Mouse (Mus musculus) CH12.LX (cell line): ENCODE results near the gene Il31ra. TPM values are rescaled to one million over a fixed set of nuclear protein-coding genes. Genes with fewer than 3 reads are reported as not detected.

Experiments used
- DNase-seq: peaks from one replicate; pipeline ENCODE4 v3.0.0-alpha.2; 2013; ENCODE audit errors: extremely low read depth
- H3K27ac ChIP-seq: 2 replicates; pipeline ENCODE4 v1.5.1; 2012; ENCODE audit warnings: low read depth, mild to moderate bottlenecking, control low read depth, moderate library complexity; ENCODE audit not compliant: insufficient read depth
- H3K27me3 ChIP-seq: replicated peaks from 2 replicates; pipeline ENCODE3; 2012; ENCODE audit warnings: inconsistent platforms
- H3K36me3 ChIP-seq, 2 experiments: replicated peaks in 1 of 2; 2 replicates each; pipeline versions ENCODE3 to v1.6.1; 2012; ENCODE audit warnings: inconsistent platforms in 1 of 2, low read length in 1 of 2, mild to moderate bottlenecking in 1 of 2, mixed read lengths in 1 of 2, moderate library complexity in 1 of 2; ENCODE audit not compliant: control insufficient read depth in 1 of 2, insufficient read depth in 1 of 2
- H3K4me1 ChIP-seq, 2 experiments: 2 replicates each; pipeline ENCODE4 v1.6.1; 2012; ENCODE audit warnings: inconsistent platforms in 1 of 2, moderate library complexity in 1 of 2; ENCODE audit not compliant: insufficient read depth in 2 of 2, control insufficient read depth in 1 of 2
- H3K4me2 ChIP-seq: 2 replicates; pipeline ENCODE4 v1.6.1; 2012; ENCODE audit warnings: low read depth, mild to moderate bottlenecking, control low read depth; ENCODE audit not compliant: poor library complexity, insufficient read depth, severe bottlenecking
- H3K4me3 ChIP-seq, 3 experiments: fragments of 150-350 bp in 1 of 3; sonication (generic) in 1 of 3; replicated peaks in 1 of 3; 2 replicates each; pipeline versions ENCODE3 to v1.5.1; 2011 to 2012; ENCODE audit warnings: low read depth in 2 of 3, low read length in 2 of 3, mild to moderate bottlenecking in 2 of 3, moderate library complexity in 2 of 3, control low read depth in 1 of 3, improper control_type of control experiment in 1 of 3, inconsistent platforms in 1 of 3, mixed read lengths in 1 of 3; ENCODE audit not compliant: poor library complexity in 1 of 3
- H3K79me2 ChIP-seq: replicated peaks from 2 replicates; pipeline ENCODE4 v1.6.1; 2012; ENCODE audit warnings: mild to moderate bottlenecking, moderate library complexity; ENCODE audit not compliant: control insufficient read depth, poor library complexity, insufficient read depth, severe bottlenecking; ENCODE audit errors: extremely low read depth
- H3K9ac ChIP-seq: 2 replicates; pipeline ENCODE4 v1.6.1; 2012; ENCODE audit warnings: low read depth, mild to moderate bottlenecking, control low read depth, moderate library complexity; ENCODE audit not compliant: insufficient read depth
- H3K9me3 ChIP-seq: replicated peaks from 2 replicates; pipeline ENCODE3; 2012; ENCODE audit warnings: low read length, inconsistent platforms, mixed read lengths
- CHD1 ChIP-seq: IDR thresholded peaks from 2 replicates; pipeline ENCODE4 v1.6.1; 2012; ENCODE audit warnings: low read depth, low read length, improper control_type of control experiment, inconsistent platforms
- ELF1 ChIP-seq: IDR thresholded peaks from 2 replicates; pipeline ENCODE4 v1.6.1; 2014; ENCODE audit warnings: low read depth, mild to moderate bottlenecking, inconsistent platforms, low read length, improper control_type of control experiment
- IRF4 ChIP-seq: IDR thresholded peaks from 2 replicates; pipeline ENCODE4 v1.6.1; 2014; ENCODE audit warnings: low read depth, mild to moderate bottlenecking, inconsistent platforms, low read length, improper control_type of control experiment
- JUN ChIP-seq: IDR thresholded peaks from 2 replicates; pipeline ENCODE4 v1.6.1; 2011; ENCODE audit warnings: low read depth, mild to moderate bottlenecking, low read length, improper control_type of control experiment, moderate library complexity; ENCODE audit not compliant: insufficient read depth
- MAX ChIP-seq: IDR thresholded peaks from 2 replicates; pipeline ENCODE4 v1.6.1; 2011; ENCODE audit warnings: low read length, improper control_type of control experiment
- MAZ ChIP-seq: IDR thresholded peaks from 2 replicates; pipeline ENCODE4 v1.6.1; 2012; ENCODE audit warnings: low read depth, mild to moderate bottlenecking, inconsistent platforms, low read length, improper control_type of control experiment, moderate library complexity
- MYC ChIP-seq: IDR thresholded peaks from 2 replicates; pipeline ENCODE4 v1.6.1; 2011; ENCODE audit warnings: low read depth, mild to moderate bottlenecking, improper control_type of control experiment, low read length
- NELFE ChIP-seq: IDR thresholded peaks from 2 replicates; pipeline ENCODE4 v1.6.1; 2011; ENCODE audit warnings: low read depth, low read length, improper control_type of control experiment
- PAX5 ChIP-seq: IDR thresholded peaks from 2 replicates; pipeline ENCODE4 v1.6.1; 2012; ENCODE audit warnings: low read length, inconsistent platforms, mixed read lengths
- SIN3A ChIP-seq: IDR thresholded peaks from 2 replicates; pipeline ENCODE4 v1.6.1; 2012; ENCODE audit warnings: low read length, improper control_type of control experiment, inconsistent platforms
- ZNF384 ChIP-seq: IDR thresholded peaks from 2 replicates; pipeline ENCODE4 v1.6.1; 2012; ENCODE audit warnings: low read depth, low read length, improper control_type of control experiment, inconsistent platforms
- dilution Hi-C: fragments of 300-500 bp; cut with MboI; formaldehyde crosslinking; loops from 2 replicates; pipeline ENCODE4 v1.14.3; 2020; ENCODE audit warnings: low sequenced_read_pairs; ENCODE audit not compliant: extremely low pct_unique_long_range_greater_than_20kb, extremely low pct_ligation_motif_present
- in situ Hi-C: fragments of 300-500 bp; cut with MboI; formaldehyde crosslinking; loops from 3 replicates; pipeline ENCODE4 v1.14.3; 2019; ENCODE audit warnings: low sequenced_read_pairs, low pct_ligation_motif_present, low pct_unique_long_range_greater_than_20kb, mixed read lengths
- polyA plus RNA-seq: library from polyadenylated mRNA; unstranded; fragments of >175 nt; gene quantifications from 2 replicates; pipeline ENCODE4 v1.2.1, GENCODE M21; 2012; ENCODE audit warnings: low read depth; ENCODE audit not compliant: insufficient read length
- total RNA-seq, 2 experiments: library from RNA; depleted of rRNA; stranded (reverse); fragments of 300-350 nt in 1 of 2; fragments of >200 nt in 1 of 2; gene quantifications; 2 replicates each; pipeline ENCODE4 v1.2.3; 2012 to 2014

Il31ra gene
- total and polyA plus RNA-seq, 3 experiments = not detected

DNA sequence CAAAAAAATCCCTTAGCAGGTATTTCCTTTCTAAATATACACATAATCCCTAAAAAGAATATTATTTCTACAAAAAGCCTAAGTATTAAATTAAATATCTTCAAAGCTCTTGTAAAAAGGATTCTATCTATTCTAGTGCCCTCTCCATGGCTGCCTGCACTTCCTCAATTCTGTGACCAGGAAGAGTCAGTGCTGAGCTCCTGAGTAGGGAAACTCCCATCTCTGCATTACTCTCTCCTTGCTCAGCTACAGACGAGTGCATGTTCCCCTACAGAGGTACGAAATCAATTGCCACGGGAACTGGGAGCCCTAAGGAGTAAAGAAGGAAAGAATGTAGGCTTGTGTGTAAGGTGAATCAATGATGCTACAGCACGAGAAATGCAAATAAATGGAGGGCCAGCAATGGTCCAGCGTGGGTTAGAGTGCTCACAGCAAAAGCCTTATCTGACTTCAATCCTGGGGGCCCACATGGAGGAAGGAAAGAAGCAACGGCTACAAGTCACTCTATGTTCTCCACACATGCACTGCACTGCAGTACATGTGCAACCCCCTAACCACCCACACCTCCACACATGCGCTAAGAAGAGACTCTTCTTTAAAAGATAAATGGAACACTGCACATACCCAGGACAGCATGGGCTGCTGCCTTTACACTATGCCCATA is 41.1 kb upstream of the Il31ra start:
- Histone ChIP-seq H3K4me2 (peak overlapping the region; percentile 21; the same call in 1 of the 2 replicates), H3K9ac (no peak overlapping the region), H3K4me3 (no peak overlapping the region)
- TF ChIP-seq ELF1 (peak; percentile 72), SIN3A (no peak)
- TF ChIP-seq, all 38 proteins: peak for 1
- DNase-seq = peak; percentile 58
- in situ Hi-C loops (no loop called here), dilution Hi-C loops (no loop called here)
- Histone ChIP-seq H3K4me1 (peaks cover 4 to 20% of the 10 kb centered on the region in 2 experiments; a peak in 3 of 4 replicates), H3K79me2 (no peaks in the 10 kb centered on the region), H3K9me3 (no peaks in the 10 kb centered on the region), H3K36me3 (no peaks in the 10 kb centered on the region), H3K27ac (no peak overlapping the region), H3K27me3 (no peaks in the 10 kb centered on the region)

DNA sequence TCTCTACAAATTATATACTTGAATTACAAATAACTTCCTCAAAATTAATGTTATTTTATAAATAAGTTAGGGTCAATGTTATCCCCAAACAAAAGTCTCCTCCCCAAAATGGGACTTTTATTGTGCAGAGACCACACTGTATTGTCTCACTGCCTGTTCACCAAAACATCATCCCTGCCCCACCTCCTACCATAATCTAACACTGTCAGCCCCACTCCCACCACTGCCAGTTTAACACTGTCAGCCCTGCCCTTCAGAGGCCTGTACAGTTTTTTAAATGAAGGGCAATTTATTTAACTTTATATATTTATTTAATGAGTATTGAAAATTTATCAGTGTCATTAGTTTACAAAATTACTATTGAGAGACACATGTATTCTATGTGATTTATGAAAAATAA is 31.4 kb upstream of the Il31ra start:
- Histone ChIP-seq H3K27me3 (no peaks in the 10 kb centered on the region), H3K9ac (no peak overlapping the region), H3K79me2 (no peaks in the 10 kb centered on the region), H3K9me3 (no peaks in the 10 kb centered on the region)
- dilution Hi-C loops = no loop called here
- TF ChIP-seq JUN (no peak), PAX5 (no peak), MYC (no peak), NELFE (no peak), CHD1 (no peak), IRF4 (no peak), MAZ (no peak)
- TF ChIP-seq, all 38 proteins: peak for 0
- no peaks in the 10 kb centered on the region for H3K36me3 ChIP-seq
- no peaks in the 10 kb centered on the region for H3K4me1 ChIP-seq
- H3K27ac ChIP-seq = no peak overlapping the region
- no peak overlapping the region for H3K4me3 ChIP-seq
- no peak for DNase-seq
- in situ Hi-C loops = no loop called here
- H3K4me2 ChIP-seq = no peak overlapping the region

DNA sequence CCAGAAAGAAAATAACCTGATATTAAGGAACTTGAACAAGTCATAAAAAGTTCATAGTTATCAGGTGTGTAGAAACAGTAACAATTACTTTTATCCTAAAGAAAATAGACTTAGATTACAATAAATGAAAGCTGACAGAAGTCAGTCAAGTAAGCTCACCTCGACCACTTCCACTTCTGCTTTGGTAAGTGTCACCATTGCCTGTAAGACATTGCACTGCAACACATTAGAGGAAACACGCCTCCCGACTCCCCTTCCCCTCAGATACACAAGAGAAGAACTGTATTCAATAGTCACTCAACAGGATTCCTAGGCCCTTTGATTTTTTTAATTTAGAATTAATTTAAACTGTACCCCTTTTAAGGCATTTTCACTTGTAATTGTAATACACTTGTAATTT is 30.5 kb upstream of the Il31ra start:
- H3K4me1 ChIP-seq = no peaks in the 10 kb centered on the region
- no peak overlapping the region for H3K27ac ChIP-seq
- no peaks in the 10 kb centered on the region for H3K27me3 ChIP-seq
- no peaks in the 10 kb centered on the region for H3K9me3 ChIP-seq
- H3K79me2 ChIP-seq = no peaks in the 10 kb centered on the region
- peak; percentile 21 for DNase-seq
- no peak overlapping the region for H3K4me3 ChIP-seq
- in situ Hi-C loops (no loop called here), dilution Hi-C loops (no loop called here)
- H3K36me3 ChIP-seq = no peaks in the 10 kb centered on the region
- TF ChIP-seq MAX (no peak), ZNF384 (no peak)
- TF ChIP-seq, all 38 proteins: peak for 0
- Histone ChIP-seq H3K9ac (no peak overlapping the region), H3K4me2 (no peak overlapping the region)
